Mouse (Mus musculus) heart, adult 2 months (tissue): ENCODE data around the gene Lilra6.
A peak's percentile ranks its signal among the peaks of the same experiment; 100 is the strongest.

ENCODE experiments used
- CTCF ChIP-seq: fragments of 200-600 bp; IDR thresholded peaks from 2 replicates; pipeline ENCODE4 v1.8.1; 2022; ENCODE audit warnings: antibody characterized with exemption, mild to moderate bottlenecking, moderate library complexity
- EP300 ChIP-seq: fragments of 200-500 bp; IDR thresholded peaks from 2 replicates; pipeline ENCODE4 v1.6.1; 2011; ENCODE audit warnings: low read depth, low read length, control low read depth; ENCODE audit not compliant: insufficient read depth
- POLR2A ChIP-seq: fragments of 200-500 bp; IDR thresholded peaks from 2 replicates; pipeline ENCODE4 v1.6.1; 2011; ENCODE audit warnings: mild to moderate bottlenecking, low read depth, low read length, control low read depth; ENCODE audit not compliant: insufficient read depth

DNA sequence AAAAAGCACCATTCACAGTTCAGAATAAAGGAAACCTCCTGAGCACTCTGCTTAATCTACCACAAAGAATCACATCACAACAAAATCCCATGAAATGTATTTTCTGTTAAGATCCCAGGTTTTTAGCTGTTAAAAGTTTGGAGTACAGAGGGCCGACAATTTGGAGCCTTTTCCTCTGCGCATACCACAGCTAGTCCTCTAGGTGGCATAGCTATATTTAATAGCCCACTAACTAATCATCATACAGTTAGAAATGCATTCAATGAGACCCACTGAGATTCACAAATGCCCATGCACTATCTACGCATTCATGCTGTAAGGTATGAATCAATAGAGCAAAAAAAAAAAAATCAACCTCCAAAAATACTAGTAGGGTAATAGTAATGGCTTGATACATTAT is 33.9 kb upstream of the Lilra6 start:
- TF ChIP-seq POLR2A (no peak), CTCF (0 out of 2 replicates have a peak, but pooled peaks have one; percentile 13), EP300 (no peak)
